Mouse (Mus musculus): ENCODE measurements around the gene Ostc.

Ostc gene

DNA sequence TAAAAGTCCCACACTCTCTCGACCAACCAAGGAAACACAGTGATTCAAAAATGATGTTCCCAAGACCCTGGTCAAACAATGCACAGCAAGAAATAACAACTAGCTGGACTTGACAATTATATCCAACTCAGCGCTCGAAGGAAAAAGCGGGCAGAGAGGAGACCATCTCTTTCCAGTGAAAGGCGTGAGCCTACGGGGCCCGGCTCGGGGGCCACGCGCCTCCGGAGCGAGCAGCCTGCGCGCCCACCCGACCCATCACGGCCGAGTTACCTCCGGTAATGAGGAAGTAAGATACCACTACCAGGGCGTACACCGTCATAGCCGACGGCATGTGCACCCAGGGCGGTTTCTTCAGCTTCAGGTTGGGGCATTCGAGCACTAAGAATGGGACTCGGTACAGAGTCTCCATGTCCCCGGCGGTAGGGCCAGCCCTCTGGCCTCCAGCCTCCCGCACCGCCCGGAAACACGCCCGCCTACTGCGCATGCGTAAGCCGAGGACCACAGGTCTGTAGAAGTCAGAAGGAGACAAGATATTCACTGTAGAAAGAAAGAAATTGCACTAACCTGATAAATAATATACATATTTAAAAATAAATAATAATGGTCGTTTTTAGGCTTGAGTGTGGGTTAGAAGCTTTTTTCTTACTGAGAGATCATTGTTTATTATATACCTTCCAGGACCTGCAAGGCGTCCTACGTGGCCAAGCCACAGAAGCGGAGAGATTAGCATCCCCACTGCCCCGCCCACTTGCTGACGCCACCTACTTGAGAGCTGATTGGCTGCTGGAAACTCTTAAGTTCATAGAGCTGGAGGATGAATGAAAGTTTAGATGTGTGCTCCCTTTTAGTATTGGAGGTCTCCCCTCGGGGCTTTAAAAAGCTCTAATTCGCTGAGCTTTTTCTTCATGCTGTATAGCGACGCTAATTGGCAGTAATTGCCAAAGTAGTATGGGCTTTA, at the start of gene Ostc:
Gene Ostc, minus strand, starts transcription at position 478 of the 958 bp plus-strand sequence.
- ATAC-seq (ENCODE audit: insufficient number of reproducible peaks, low FRiP score, low TSS enrichment), result peak; percentile 97

DNA sequence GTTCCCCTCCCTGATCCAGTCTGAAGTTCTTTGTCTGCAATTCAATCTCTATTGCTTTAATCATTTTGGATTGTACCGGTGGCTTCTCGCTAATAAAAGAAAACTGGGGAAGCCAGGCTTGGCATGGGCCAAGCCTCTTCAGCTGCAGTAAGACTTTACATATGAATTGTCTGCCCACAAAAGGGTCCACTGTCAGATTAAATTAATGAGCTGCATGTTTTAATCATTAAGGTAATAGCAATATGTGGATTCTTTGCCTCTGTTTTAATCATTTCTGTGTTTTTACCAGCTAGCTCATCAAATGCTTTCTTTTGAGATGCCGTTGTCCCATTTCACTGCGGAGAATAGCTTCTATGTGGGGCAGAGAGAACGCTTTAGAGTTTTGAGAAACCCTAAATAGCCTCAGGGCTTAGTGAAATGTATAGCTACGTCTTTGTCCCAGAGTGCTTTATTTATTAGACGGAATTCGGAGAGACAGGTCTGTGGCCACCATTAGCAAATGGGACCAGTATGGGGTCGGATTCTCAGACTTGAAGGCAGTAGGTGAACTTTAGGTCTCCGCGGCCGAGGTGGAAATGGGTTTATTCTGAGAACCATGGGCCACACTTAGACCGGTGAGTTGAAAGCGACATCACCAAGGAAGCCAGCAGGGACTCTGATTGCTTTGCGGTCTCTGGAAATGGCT, 49.1 kb upstream of the Ostc start:
- ATAC-seq (ENCODE audit: insufficient number of reproducible peaks, low FRiP score, low TSS enrichment), result no peak

- ATAC-seq (ENCODE audit: insufficient number of reproducible peaks, low FRiP score, low TSS enrichment), result no peak
Measured at GRCm38 (mm10) chr3:130757117-130757852, 48.0 kb upstream of the Ostc start.

GRCm38 (mm10) chr3:130749206-130749605, 40.0 kb upstream of the Ostc start:
- ATAC-seq (ENCODE audit: insufficient number of reproducible peaks, low FRiP score, low TSS enrichment), result no peak

DNA sequence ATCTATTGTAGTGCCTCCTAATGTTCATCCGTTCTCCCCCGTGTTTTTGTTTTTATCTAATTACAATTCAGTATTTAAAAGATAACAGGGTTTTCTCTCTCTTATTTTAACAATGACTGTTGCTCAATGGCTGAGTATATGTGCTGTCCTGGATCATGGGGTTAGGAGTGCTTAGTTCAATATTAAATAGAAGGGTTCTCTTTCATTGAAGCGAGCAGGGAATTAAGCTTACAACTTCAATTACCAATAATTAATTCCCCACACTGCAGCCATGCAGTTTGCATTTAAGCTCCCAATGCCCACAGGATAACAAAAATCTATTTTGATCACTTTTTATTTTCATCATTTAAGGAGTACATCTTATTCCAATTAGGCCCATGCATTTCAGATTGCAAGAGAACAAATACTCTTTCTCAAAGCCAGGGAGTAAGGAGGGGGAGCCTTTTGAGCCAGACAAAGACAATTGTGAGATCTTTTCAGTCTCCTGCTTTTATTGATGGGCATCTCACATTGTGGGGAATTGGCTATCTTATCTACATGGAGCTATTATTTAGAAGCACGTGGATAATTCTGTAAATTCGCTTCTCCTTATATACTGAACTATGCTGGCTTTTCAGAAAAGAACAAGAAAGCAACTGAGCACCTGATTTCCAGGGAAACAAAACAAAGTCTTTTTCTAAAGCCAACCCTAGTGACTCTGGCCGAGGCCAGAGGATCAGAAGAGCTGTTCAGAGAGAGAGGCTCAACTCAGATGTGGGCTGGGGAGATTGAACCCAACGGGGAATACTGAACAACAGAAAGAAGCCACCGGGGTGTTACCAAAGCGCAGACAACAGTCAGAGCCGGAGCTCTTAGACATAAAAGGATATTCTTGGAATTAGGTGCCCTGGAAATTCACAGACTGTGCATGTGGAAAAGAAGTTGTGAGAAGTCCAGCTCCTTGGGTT, 37.7 kb upstream of the Ostc start:
- ATAC-seq (ENCODE audit: insufficient number of reproducible peaks, low FRiP score, low TSS enrichment), result no peak

DNA sequence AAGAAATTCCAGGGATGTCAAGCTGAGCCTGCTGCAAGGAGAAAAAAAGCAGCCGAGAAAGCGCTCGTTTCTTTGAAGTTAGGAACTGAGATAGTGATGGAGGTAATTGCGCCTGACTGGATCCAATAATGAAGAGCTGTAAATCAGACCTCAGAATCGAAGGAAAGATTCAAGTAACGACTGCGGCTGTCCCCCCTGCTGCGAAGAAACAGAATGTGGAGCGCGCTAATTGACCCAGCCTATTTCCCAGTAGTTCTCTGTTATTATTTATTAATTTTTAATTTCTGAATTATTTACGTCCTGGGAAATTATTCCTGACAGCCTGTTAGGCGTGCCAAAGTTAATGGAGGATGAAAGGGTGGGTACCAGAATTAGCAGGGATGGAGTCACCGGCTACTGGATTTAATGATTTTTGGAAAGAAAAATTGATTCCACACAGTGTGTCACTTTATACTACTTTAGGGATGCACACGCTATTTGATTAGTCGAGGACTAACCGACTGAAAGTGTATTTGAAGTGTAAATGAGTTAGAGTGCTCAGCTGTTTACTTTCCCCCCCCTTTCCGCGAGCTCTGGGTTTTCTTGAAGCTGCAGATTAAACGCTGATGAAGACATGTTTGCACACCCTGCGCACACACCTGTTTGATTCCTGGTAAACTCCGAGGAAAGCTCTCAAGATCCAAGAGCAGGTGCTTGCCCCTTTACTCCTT, 28.6 kb upstream of the Ostc start:
- ATAC-seq (ENCODE audit: insufficient number of reproducible peaks, low FRiP score, low TSS enrichment), result no peak

GRCm38 (mm10) chr3:130736758-130737157, 27.5 kb upstream of the Ostc start:
- no peak for ATAC-seq (ENCODE audit: insufficient number of reproducible peaks, low FRiP score, low TSS enrichment)

- ATAC-seq (ENCODE audit: insufficient number of reproducible peaks, low FRiP score, low TSS enrichment), result peak; percentile 99
Measured at GRCm38 (mm10) chr3:130730189-130730653, 21.0 kb upstream of the Ostc start, which contains the start of gene Rpl34. Rpl34 (minus strand) TSS chr3:130730398.

DNA sequence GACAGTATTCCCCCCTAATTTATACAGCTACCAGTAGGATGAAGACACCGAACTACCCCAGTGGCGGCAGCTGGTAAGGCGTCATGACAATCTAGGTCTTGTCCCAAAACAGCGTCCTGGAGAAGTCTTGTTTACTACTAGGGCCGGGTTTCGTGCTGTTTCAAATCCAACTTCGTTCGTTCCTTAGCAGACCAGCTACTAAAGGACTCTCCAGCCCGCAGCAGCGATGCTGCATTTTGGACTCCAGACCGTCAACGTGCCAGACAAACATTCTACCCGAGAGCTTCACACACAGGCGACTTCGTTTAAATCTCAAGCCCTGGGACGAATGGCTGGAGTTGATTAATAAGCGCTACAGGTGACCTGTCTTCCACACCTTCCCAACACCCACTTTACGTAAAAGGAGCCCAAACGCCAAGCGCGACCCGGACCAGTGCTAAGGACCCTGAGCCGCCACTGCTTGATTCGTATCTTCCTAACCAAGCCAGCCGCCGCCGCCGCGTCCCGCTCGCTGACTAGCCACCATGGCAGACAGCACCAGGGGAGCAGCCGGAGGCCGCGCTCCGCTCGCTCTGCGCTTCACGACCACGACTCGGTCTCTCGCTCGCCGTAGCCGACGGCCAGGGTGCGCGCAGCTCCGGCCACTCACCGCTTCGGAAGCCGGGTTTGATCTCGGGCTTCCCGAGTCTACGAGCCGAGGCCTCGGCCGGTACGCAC, 20.4 kb upstream of the Ostc start:
- peak; percentile 8 for ATAC-seq (ENCODE audit: insufficient number of reproducible peaks, low FRiP score, low TSS enrichment)

DNA sequence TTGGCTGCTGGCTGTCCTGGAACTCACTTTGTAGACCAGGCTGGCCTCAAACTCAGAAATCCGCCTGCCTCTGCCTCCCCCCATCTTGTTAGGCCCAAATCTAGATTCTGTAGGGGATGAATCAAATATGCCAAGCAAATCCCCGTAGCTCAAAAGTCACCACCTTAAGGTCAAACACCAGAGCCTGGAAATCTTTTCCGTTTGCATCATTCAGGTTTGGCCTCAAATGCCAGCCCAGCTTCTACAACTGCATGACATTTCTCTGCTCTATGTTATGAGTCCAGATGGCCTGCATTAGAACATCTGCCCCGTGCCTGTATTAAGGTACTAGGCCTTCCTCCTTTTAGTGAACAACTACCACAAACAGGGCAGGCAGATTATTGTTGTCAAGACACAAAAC, 18.4 kb upstream of the Ostc start:
- ATAC-seq (ENCODE audit: insufficient number of reproducible peaks, low FRiP score, low TSS enrichment), result no peak

GRCm38 (mm10) chr3:130727036-130727435, 17.8 kb upstream of the Ostc start:
- ATAC-seq (ENCODE audit: insufficient number of reproducible peaks, low FRiP score, low TSS enrichment), result no peak

DNA sequence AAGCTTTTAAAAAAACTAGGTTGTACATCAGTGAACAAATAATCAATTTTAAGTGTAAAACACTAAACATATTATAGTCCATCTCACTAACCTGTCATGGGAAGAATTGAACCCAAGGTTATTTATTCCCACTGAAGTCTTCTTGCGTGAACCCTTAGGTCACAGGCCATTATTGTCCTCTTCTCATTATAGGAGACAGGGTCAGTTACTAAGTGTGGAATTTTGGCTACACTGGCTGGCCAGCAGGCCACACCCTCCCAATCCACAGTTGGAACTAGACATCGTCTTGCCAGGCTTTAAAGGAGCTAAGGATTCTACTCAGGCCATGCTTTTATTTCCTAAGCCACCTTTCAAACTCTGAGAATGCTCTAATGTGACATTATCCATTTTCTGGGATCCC, 16.5 kb upstream of the Ostc start:
- ATAC-seq (ENCODE audit: insufficient number of reproducible peaks, low FRiP score, low TSS enrichment), result no peak

DNA sequence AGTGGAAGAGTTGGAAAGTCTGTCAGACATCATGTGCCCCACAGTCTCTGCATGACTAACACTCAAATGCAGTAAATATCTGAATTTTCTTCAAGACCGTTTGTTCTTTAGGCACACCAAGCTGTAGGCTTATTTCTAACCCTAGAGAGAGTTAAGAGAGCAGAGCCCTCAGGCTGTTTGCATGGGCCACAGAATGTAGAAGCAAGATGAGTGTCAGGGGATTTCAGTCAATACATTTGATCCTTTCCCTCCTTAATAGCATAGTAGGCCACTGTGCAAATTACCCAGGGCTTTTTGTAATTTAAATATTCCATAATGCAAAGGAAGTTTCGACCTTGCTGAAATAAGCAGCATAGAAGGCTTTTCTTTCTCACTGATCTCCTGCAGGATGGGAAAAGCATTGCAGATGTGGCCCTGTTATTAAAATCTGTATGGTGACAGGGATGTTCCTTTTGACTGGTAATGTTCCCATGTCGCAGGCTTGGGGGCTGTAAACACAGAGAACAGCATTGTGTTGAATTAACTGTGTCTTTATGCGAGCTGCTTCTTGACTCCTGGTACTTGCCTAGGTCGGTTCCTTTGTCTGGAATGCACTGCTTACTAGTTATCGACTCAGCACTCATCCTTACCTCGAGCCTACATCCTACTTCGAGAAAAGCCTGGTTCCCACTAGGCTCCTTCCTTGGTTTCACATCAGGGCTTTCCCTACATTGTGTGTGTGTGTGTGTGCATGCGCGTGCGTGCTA, 13.7 kb upstream of the Ostc start:
- ATAC-seq (ENCODE audit: insufficient number of reproducible peaks, low FRiP score, low TSS enrichment), result no peak

DNA sequence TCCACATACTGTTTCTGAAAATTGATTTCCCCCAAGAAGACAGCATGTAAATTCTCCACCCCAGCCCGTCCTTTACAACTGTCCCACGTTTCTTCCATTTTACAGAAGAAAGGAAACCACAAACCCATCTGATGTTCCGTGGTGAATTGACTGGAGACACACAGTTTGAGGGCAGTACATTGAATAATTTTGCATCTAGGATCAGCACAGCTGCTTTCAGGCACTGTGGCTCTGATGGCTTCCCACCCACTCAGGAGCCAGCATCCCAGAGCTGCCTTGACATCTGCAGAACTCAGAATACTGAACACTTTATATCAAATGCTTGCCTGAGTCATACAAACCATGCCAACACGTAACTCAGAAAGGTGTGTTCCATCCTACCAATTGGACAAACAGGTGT, 11.0 kb upstream of the Ostc start:
- no peak for ATAC-seq (ENCODE audit: insufficient number of reproducible peaks, low FRiP score, low TSS enrichment)

DNA sequence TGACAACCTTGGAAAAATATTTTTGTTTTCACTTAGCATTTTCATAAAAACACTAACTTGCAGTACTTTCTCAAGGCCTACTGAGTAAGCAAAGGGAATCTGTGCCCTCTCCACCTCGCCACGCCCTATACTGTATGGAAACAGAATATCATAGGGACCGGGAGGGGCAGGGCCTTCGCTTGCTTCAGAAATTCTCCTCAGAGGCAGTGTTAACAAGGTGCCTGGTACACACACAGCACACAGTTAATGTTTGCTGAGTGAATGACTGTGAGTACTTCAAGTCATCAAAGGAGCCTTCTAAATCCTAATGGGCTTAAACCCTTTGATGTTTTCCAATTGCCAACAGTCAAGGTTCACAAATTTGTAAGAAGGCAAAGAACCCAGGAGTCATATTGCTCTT, 9.6 kb upstream of the Ostc start:
- ATAC-seq (ENCODE audit: insufficient number of reproducible peaks, low FRiP score, low TSS enrichment), result no peak

DNA sequence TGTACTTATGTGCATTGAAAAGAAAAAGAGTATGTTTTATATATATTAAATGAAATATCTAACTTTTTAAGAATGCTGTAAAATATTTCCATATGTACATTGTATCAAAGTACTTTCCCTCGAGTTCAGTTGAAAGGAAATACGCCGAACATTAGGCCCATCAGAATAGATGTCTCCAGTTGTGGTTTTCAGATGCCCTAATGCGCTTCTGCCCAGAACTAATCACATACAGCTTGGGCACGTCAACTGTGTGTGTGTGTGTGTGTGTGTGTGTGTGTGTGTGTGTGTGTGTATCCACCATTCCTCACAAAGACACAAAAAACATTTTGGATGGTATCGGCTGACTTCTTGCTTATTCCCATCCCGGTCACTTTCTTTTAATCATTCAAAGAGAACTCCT, 7.3 kb upstream of the Ostc start:
- ATAC-seq (ENCODE audit: insufficient number of reproducible peaks, low FRiP score, low TSS enrichment), result no peak

DNA sequence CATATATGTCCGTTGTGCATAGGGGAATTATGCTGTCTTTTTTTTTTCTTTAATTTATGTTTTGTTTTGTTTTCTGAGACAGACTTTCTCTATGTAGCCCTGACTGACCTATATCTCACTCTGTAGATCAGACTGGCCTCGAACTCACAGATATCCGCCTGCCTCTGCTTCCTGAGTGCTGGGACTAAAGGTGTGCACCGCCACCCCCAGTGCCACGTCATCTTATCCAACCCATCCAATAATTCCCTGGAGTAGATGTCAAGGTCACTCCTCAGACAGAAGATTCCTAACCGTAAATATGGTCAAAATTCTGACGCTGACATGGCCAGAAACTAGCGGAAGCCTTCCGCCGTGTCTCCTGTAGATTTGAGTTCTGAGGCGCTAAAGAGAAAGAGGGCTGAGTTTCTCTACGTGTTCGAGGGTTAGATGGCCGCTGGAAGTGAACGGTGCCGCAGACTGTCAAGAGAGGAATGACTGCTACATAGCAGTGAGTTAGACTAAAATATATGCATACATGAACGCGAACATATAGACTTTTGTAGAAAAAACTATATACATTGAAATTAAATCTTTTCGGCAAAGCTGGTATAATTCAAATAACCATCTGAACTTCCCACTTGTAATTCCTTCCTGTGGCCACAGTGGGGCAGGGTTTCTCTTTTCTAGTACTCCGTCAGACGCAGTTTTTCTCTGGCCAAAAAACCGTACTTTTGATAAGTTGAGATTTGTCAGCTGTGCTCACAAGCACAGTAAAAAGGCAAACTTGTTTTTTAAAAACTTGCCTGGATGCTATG, 5.7 kb upstream of the Ostc start:
- ATAC-seq (ENCODE audit: insufficient number of reproducible peaks, low FRiP score, low TSS enrichment), result no peak

All from cerebellum, adult (tissue).